Mouse (Mus musculus): ENCODE data around the gene BC025920.

DNA sequence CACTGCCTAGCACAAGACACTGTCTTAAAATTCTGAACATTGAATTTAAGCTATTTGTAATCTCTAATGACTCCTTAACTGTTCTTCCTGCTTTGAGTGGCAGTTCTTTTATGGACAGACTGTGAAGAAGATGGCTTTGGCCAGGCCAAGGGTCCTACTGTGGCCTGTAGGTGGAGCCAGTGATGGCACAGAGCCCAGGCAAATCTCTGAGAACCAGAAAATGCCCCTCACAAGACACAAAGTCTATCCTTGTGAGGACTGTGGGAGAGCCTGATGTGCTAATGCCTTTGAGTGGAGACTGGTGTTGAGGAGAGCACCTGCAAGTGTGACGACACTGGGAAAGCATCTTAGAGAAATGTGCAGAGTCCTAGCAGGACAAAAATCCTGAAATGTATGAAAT, 2.2 kb downstream of the BC025920 start:
- TF ChIP-seq CTCF (conservative IDR thresholded peaks at IDR 0.05; ENCODE audit: low read length) (no peak; the same call in 1 of the 2 replicates), NANOG (IDR thresholded peaks at IDR 0.05; ENCODE audit: borderline replicate concordance, low read length) (no peak), POU5F1 (IDR thresholded peaks at IDR 0.05; ENCODE audit: borderline replicate concordance, low read length) (no peak)
